Mouse (Mus musculus) erythroblast, adult 5-6 weeks (primary cell): ENCODE results near the gene 2810408A11Rik. TPM values are rescaled to one million over a fixed set of nuclear protein-coding genes. Genes with fewer than 3 reads are reported as not detected.

Experiments
- ATAC-seq: replicated peaks from 2 replicates; pipeline ENCODE4 v1.8.0; 2016; ENCODE audit warnings: moderate number of reproducible peaks, mild to moderate bottlenecking, moderate TSS enrichment, inconsistent platforms; ENCODE audit not compliant: poor library complexity, low FRiP score, severe bottlenecking
- total RNA-seq, 2 experiments: library from RNA; stranded (forward) in 1 of 2; stranded (reverse) in 1 of 2; fragments of 150-400 nt in 1 of 2; fragments of 200-764, 138-1000 nt in 1 of 2; gene quantifications; 2 replicates each; pipeline versions ENCODE4 v1.2.3 to v1.2.4; 2015 to 2017; ENCODE audit warnings: low replicate concordance in 2 of 2

The 2810408A11Rik gene
- total RNA-seq, 2 experiments from 2014 or later, result 6.0 TPM; not detected in 1

DNA sequence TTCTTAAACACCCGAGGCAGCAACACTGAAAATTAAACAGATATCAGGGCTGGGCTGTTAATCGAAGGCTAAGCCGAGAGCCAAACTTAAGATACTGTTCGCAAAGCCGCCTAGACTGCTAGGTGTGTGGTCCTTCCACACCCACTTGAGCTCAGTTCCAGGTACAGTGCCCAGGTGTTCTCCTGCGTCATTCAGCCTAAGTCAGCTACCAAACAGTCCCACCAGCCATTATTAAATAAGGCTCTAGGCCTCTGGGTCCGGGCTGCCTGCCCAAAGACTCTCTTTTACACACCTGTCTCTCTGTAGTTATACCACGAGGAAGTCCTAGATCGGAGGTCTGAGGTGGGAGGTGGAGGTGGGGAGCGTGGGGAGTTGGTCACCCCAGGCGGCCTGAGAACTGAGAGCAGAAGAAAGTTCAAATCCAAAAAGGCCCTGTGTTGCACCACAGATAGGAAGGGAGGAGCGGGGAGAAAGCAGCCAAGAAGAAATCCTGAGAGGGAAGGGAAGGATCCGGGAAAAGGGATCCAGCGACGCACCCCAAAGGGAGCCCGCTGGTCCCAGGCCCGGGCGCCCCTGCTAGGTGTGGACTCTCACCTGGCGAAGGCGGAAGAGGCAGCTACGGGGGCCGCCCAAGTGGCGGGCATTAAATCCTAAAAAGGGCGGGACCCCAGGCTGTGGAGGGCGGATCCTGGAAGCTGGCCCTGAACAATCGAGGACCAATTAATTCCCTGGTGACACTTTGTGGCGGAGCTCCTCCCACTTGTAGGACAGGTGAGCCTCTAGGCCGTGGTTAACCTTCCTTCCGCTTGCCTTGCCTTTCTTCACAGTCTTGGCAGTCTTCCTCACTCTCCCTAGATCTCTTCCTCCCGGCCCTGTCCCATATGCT is 42.4 kb downstream of the 2810408A11Rik start, which contains the start of gene Tnk1:
Gene Tnk1 (minus strand): TSS at position 618 of the 886 bp plus-strand sequence.
- no peak for ATAC-seq

DNA sequence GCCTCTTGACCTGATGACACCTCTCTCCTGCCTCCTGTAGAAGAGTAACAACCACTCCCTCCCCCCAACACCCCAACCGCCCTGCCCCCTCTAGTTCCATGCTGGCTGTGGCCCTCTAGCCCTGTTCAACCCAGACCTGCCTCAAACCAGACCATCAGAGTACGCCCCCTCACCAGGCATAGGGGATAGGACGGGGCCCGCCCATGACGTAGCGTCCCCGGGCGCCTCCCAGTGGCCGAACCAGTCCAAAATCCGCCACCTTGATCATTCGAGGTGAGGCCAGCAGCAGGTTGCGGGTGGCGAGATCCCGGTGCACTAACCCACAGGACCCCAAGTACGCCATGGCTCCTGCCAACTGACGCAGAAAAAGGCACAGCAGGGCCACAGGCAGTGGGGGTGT is 45.4 kb downstream of the 2810408A11Rik start:
- ATAC-seq, result peak; percentile 60

DNA sequence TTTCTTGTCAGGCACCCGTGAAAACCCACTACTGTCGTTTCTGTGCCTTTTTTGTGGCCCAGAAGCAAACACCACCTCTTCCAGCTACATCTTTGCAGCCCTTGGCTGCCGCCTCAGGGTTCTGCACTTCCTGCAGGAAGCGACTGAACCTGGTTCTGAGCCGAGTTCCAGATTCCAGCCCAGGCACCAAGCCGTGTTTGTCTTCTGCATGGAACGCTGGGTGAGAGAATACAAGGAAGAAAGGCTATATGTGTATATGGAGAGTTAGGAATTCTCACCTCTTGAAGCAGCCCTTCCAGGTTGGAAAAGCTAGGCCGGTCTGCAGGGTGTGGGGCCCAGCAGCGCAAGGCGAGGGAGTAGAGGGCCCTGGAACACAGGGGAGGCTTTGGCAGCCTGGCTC is 46.1 kb downstream of the 2810408A11Rik start:
- ATAC-seq, result 0 out of 2 replicates have a peak, but pooled peaks have one; percentile 9

DNA sequence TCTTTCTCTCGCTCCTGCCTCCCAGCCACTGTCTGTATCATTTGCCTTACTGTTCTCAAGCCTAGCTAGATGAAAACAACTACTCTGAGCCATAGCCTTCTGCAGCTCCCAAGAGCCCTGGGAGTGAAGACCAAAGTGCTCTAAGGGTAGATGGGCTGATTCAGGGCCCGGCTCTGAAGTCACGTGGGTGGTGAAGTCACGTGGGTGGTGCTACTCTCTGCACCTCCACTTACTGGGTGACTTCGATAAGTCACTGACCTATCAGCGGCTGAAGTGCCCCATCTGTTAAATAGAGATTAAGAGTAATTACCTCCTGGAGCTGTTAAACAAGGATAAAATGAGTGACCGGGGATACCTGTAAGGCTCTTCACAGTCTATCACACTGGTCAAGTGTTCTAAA is 46.8 kb downstream of the 2810408A11Rik start:
- peak; percentile 83 for ATAC-seq

DNA sequence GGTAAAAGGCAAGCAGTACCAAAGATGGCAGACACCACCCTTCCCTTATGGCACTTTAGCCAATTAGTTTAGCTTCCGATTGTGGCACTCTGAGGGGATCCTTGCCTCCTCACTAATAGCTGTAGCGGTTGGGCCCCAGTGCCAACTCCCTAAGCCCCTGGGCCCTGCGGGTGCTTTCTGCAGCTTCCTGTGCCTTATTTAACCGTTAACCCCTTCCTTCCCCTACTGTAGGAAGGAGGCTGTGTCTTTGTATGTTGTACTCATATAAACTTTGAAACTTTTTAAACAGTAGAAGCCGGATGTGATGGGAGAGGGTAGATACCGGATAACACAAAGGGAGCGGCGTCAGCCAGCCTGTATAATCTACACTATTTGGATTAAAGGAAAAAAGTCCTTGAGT is 50.0 kb downstream of the 2810408A11Rik start:
- ATAC-seq, result no peak

DNA sequence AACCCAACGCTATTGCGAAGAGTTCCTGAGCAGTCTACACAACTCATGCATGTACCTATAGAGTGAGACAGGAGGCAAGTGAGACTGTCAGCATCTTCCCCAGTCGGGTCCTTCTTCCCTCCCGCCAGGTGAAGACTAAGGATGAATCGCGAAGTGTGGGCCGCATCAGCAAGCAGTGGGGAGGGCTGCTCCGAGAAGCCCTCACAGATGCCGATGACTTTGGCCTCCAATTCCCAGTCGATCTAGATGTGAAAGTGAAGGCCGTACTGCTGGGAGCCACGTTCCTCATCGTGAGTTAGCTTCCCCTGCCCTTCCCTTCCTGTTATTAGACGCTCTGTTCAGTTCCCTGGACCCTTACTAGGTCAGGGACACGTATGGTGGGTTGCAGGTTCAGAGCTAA is 50.9 kb downstream of the 2810408A11Rik start:
- no peak for ATAC-seq

DNA sequence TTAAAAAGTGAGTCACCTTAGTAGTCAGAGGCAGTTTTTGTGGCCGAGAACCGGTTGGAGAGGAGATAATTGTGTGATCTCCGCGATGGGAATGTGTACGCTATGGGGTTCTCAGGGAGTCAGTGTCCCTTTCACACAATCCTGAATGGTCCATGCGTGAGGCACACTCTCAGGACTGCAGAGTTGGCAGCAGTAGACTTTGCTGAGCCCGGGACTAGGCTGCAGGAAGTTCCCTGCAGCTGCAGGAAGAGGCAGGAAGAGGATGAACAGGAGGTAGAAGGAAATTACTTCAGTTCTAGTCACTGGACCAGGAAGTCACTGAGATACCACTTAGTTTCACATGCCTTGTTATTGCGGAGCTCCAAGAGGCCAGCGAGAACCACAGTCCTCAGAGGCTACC is 51.7 kb downstream of the 2810408A11Rik start:
- ATAC-seq, result no peak

DNA sequence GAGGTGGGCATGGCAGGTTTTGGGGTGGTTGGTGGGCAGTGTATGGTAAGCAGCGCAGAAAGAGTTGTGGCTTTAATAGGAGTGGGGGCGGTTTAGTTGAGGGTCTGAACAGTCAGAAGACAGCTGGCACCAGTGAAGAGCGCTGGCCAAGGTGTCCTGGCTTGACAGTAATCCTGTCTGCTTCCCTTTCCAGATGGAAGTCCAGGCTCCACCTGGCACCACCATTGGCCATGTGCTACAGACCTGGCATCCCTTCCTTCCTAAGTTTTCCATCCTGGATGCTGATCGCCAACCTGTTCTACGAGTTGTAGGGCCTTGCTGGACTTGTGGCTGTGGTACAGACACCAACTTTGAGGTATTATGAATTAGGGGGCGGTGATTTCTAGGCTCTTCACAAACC is 52.8 kb downstream of the 2810408A11Rik start:
- ATAC-seq, result no peak

Other genes starting within 250 kb of the 2810408A11Rik start
Only the 30 nearest of the 40 such genes appear.
- 56.5 and 58.3 TPM in 2 replicates for gene Polr2a, start 142.3 kb downstream of the 2810408A11Rik start, total RNA-seq (2015; ENCODE audit: low replicate concordance)
- gene Polr2a, start 142.3 kb downstream of the 2810408A11Rik start, total RNA-seq (2017; ENCODE audit: low replicate concordance), result 69.5 and 76.9 TPM in 2 replicates
- not detected in 2 replicates for gene Slc35g3, start 139.0 kb downstream of the 2810408A11Rik start, total RNA-seq (2015; ENCODE audit: low replicate concordance)
- not detected in 2 replicates for gene Slc35g3, start 139.0 kb downstream of the 2810408A11Rik start, total RNA-seq (2017; ENCODE audit: low replicate concordance)
- gene Zbtb4, start 135.1 kb downstream of the 2810408A11Rik start, total RNA-seq (2015; ENCODE audit: low replicate concordance), result 1.7 and 1.9 TPM in 2 replicates
- 0.94 and 2.4 TPM in 2 replicates for gene Zbtb4, start 135.1 kb downstream of the 2810408A11Rik start, total RNA-seq (2017; ENCODE audit: low replicate concordance)
- 4.0 TPM in 1 of 2 replicates, not detected in the other for gene Chrnb1, start 105.0 kb downstream of the 2810408A11Rik start, total RNA-seq (2015; ENCODE audit: low replicate concordance)
- gene Chrnb1, start 105.0 kb downstream of the 2810408A11Rik start, total RNA-seq (2017; ENCODE audit: low replicate concordance), result 0.26 TPM in 1 of 2 replicates, not detected in the other
- gene Fgf11, start 99.1 kb downstream of the 2810408A11Rik start, total RNA-seq (2015; ENCODE audit: low replicate concordance), result not detected in 2 replicates
- gene Fgf11, start 99.1 kb downstream of the 2810408A11Rik start, total RNA-seq (2017; ENCODE audit: low replicate concordance), result not detected in 2 replicates
- gene Tmem102, start 95.4 kb downstream of the 2810408A11Rik start, total RNA-seq (2015; ENCODE audit: low replicate concordance), result not detected in 2 replicates
- not detected in 2 replicates for gene Tmem102, start 95.4 kb downstream of the 2810408A11Rik start, total RNA-seq (2017; ENCODE audit: low replicate concordance)
- 0.42 TPM in 1 of 2 replicates, not detected in the other for gene Gm39566, start 85.7 kb downstream of the 2810408A11Rik start, total RNA-seq (2015; ENCODE audit: low replicate concordance)
- 0.14 TPM in 1 of 2 replicates, not detected in the other for gene Gm39566, start 85.7 kb downstream of the 2810408A11Rik start, total RNA-seq (2017; ENCODE audit: low replicate concordance)
- gene Spem2, start 82.5 kb downstream of the 2810408A11Rik start, total RNA-seq (2015; ENCODE audit: low replicate concordance), result not detected in 2 replicates
- not detected in 2 replicates for gene Spem2, start 82.5 kb downstream of the 2810408A11Rik start, total RNA-seq (2017; ENCODE audit: low replicate concordance)
- not detected in 2 replicates for gene Spem1, start 78.8 kb downstream of the 2810408A11Rik start, total RNA-seq (2015; ENCODE audit: low replicate concordance)
- not detected in 2 replicates for gene Spem1, start 78.8 kb downstream of the 2810408A11Rik start, total RNA-seq (2017; ENCODE audit: low replicate concordance)
- gene Nlgn2, start 63.2 kb downstream of the 2810408A11Rik start, total RNA-seq (2015; ENCODE audit: low replicate concordance), result 0.19 and 0.42 TPM in 2 replicates
- gene Nlgn2, start 63.2 kb downstream of the 2810408A11Rik start, total RNA-seq (2017; ENCODE audit: low replicate concordance), result 0.28 and 1.1 TPM in 2 replicates
- gene Tmem256, start 62.5 kb downstream of the 2810408A11Rik start, total RNA-seq (2015; ENCODE audit: low replicate concordance), result 142 and 218 TPM in 2 replicates
- gene Tmem256, start 62.5 kb downstream of the 2810408A11Rik start, total RNA-seq (2017; ENCODE audit: low replicate concordance), result 57.1 and 181 TPM in 2 replicates
- gene Plscr3, start 54.6 kb downstream of the 2810408A11Rik start, total RNA-seq (2015; ENCODE audit: low replicate concordance), result 12.5 and 17.6 TPM in 2 replicates
- 5.9 and 11.4 TPM in 2 replicates for gene Plscr3, start 54.6 kb downstream of the 2810408A11Rik start, total RNA-seq (2017; ENCODE audit: low replicate concordance)
- 15.5 and 19.6 TPM in 2 replicates for gene Tnk1, start 42.3 kb downstream of the 2810408A11Rik start, total RNA-seq (2015; ENCODE audit: low replicate concordance)
- 8.3 and 13.8 TPM in 2 replicates for gene Tnk1, start 42.3 kb downstream of the 2810408A11Rik start, total RNA-seq (2017; ENCODE audit: low replicate concordance)
- gene Tmem95, start 23.0 kb downstream of the 2810408A11Rik start, total RNA-seq (2015; ENCODE audit: low replicate concordance), result not detected in 2 replicates
- gene Tmem95, start 23.0 kb downstream of the 2810408A11Rik start, total RNA-seq (2017; ENCODE audit: low replicate concordance), result not detected in 2 replicates
- gene Kctd11, start 19.6 kb downstream of the 2810408A11Rik start, total RNA-seq (2015; ENCODE audit: low replicate concordance), result 1.3 and 2.1 TPM in 2 replicates
- 0.42 and 0.77 TPM in 2 replicates for gene Kctd11, start 19.6 kb downstream of the 2810408A11Rik start, total RNA-seq (2017; ENCODE audit: low replicate concordance)
- gene Acap1, start 5.4 kb downstream of the 2810408A11Rik start, total RNA-seq (2015; ENCODE audit: low replicate concordance), result 9.0 and 15.7 TPM in 2 replicates
- gene Acap1, start 5.4 kb downstream of the 2810408A11Rik start, total RNA-seq (2017; ENCODE audit: low replicate concordance), result 12.1 and 16.1 TPM in 2 replicates
- 3.5 and 3.8 TPM in 2 replicates for gene Neurl4, start 85 bp upstream of the 2810408A11Rik start, total RNA-seq (2015; ENCODE audit: low replicate concordance)
- 9.3 and 16.0 TPM in 2 replicates for gene Neurl4, start 85 bp upstream of the 2810408A11Rik start, total RNA-seq (2017; ENCODE audit: low replicate concordance)
- gene Gps2, start 12.9 kb upstream of the 2810408A11Rik start, total RNA-seq (2015; ENCODE audit: low replicate concordance), result 69.0 and 102 TPM in 2 replicates
- 52.9 and 63.3 TPM in 2 replicates for gene Gps2, start 12.9 kb upstream of the 2810408A11Rik start, total RNA-seq (2017; ENCODE audit: low replicate concordance)
- gene Eif5a, start 21.0 kb upstream of the 2810408A11Rik start, total RNA-seq (2015; ENCODE audit: low replicate concordance), result 340 and 374 TPM in 2 replicates
- 154 and 205 TPM in 2 replicates for gene Eif5a, start 21.0 kb upstream of the 2810408A11Rik start, total RNA-seq (2017; ENCODE audit: low replicate concordance)
- gene Ybx2, start 34.8 kb upstream of the 2810408A11Rik start, total RNA-seq (2015; ENCODE audit: low replicate concordance), result not detected in 2 replicates
- gene Ybx2, start 34.8 kb upstream of the 2810408A11Rik start, total RNA-seq (2017; ENCODE audit: low replicate concordance), result 5.0 TPM in 1 of 2 replicates, not detected in the other
- gene Slc2a4, start 47.2 kb upstream of the 2810408A11Rik start, total RNA-seq (2015; ENCODE audit: low replicate concordance), result 31.3 and 37.9 TPM in 2 replicates
- gene Slc2a4, start 47.2 kb upstream of the 2810408A11Rik start, total RNA-seq (2017; ENCODE audit: low replicate concordance), result 98.1 and 151 TPM in 2 replicates
- gene Cldn7, start 63.8 kb upstream of the 2810408A11Rik start, total RNA-seq (2015; ENCODE audit: low replicate concordance), result not detected in 2 replicates
- gene Cldn7, start 63.8 kb upstream of the 2810408A11Rik start, total RNA-seq (2017; ENCODE audit: low replicate concordance), result not detected in 2 replicates
- gene Ctdnep1, start 80.2 kb upstream of the 2810408A11Rik start, total RNA-seq (2015; ENCODE audit: low replicate concordance), result 48.1 and 52.3 TPM in 2 replicates
- 10.8 and 12.5 TPM in 2 replicates for gene Ctdnep1, start 80.2 kb upstream of the 2810408A11Rik start, total RNA-seq (2017; ENCODE audit: low replicate concordance)
- gene Elp5, start 81.5 kb upstream of the 2810408A11Rik start, total RNA-seq (2015; ENCODE audit: low replicate concordance), result 24.9 and 35.5 TPM in 2 replicates
- gene Elp5, start 81.5 kb upstream of the 2810408A11Rik start, total RNA-seq (2017; ENCODE audit: low replicate concordance), result 14.5 and 18.7 TPM in 2 replicates
- gene Gabarap, start 90.2 kb upstream of the 2810408A11Rik start, total RNA-seq (2015; ENCODE audit: low replicate concordance), result 328 and 394 TPM in 2 replicates
- 127 and 214 TPM in 2 replicates for gene Gabarap, start 90.2 kb upstream of the 2810408A11Rik start, total RNA-seq (2017; ENCODE audit: low replicate concordance)
- 8.5 and 11.3 TPM in 2 replicates for gene Phf23, start 94.8 kb upstream of the 2810408A11Rik start, total RNA-seq (2015; ENCODE audit: low replicate concordance)
- gene Phf23, start 94.8 kb upstream of the 2810408A11Rik start, total RNA-seq (2017; ENCODE audit: low replicate concordance), result 7.4 and 11.0 TPM in 2 replicates
- 1.3 and 4.2 TPM in 2 replicates for gene Dvl2, start 99.6 kb upstream of the 2810408A11Rik start, total RNA-seq (2015; ENCODE audit: low replicate concordance)
- gene Dvl2, start 99.6 kb upstream of the 2810408A11Rik start, total RNA-seq (2017; ENCODE audit: low replicate concordance), result 2.1 and 7.4 TPM in 2 replicates
- 23.6 and 48.4 TPM in 2 replicates for gene Acadvl, start 114.4 kb upstream of the 2810408A11Rik start, total RNA-seq (2015; ENCODE audit: low replicate concordance)
- 18.6 and 20.4 TPM in 2 replicates for gene Acadvl, start 114.4 kb upstream of the 2810408A11Rik start, total RNA-seq (2017; ENCODE audit: low replicate concordance)
- gene Dlg4, start 116.0 kb upstream of the 2810408A11Rik start, total RNA-seq (2015; ENCODE audit: low replicate concordance), result 7.7 TPM in 1 of 2 replicates, not detected in the other
- gene Dlg4, start 116.0 kb upstream of the 2810408A11Rik start, total RNA-seq (2017; ENCODE audit: low replicate concordance), result 0.17 and 0.84 TPM in 2 replicates
- not detected in 2 replicates for gene Asgr1, start 153.1 kb upstream of the 2810408A11Rik start, total RNA-seq (2015; ENCODE audit: low replicate concordance)
- gene Asgr1, start 153.1 kb upstream of the 2810408A11Rik start, total RNA-seq (2017; ENCODE audit: low replicate concordance), result not detected in 2 replicates